Mouse (Mus musculus) forelimb bud, embryonic 11.5 days (tissue): ENCODE data around the gene Rbbp5.
"Not testable (repeated sequence)": the region's sequence is repeated elsewhere in the genome, so short reads cannot be mapped to it uniquely, and the experiment has no call there.

Source experiments
- DNase-seq: peaks from one replicate; pipeline ENCODE4 v3.0.0-alpha.2; 2012; ENCODE audit warnings: low read depth, low spot score

Rbbp5 gene

DNA sequence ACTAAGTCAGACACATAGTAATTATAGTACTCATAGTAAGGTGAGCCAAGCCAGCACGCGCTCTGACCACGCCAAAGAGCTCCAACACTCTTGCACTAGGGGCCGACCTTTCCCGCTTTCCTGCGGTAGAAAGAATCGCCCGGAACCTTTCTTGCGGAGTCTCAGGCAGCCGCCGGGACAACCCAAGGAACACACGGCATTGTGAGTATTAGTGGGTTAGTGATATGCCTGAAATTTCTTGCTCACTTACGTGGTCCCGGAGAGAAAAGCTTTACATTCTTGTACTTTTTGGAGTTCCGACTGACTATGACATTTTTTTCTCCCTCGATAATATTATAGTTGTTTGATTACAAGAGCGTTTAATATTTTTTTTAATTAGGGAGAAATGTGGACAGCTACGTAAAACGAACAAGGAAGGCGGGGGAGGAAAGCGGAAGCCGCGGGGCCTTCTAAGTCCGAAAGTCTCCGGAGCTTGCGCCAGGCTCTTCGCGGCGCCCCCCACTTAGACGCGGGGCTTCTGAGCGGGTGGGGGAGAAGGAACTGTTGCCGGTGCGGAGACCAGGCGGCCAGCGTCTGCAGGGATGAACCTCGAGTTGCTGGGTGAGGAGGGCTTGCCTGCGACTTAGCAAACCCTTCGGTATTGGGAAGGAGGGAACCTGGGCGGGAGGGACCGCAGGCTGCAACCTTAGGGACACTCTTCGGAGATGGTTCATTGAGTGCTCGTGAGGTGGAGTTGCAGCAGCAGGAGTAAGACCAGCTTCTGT is at the start of gene Rbbp5:
Rbbp5 (plus strand) TSS at position 438 of the 764 bp plus-strand sequence.
- DNase-seq: peak; percentile 92

DNA sequence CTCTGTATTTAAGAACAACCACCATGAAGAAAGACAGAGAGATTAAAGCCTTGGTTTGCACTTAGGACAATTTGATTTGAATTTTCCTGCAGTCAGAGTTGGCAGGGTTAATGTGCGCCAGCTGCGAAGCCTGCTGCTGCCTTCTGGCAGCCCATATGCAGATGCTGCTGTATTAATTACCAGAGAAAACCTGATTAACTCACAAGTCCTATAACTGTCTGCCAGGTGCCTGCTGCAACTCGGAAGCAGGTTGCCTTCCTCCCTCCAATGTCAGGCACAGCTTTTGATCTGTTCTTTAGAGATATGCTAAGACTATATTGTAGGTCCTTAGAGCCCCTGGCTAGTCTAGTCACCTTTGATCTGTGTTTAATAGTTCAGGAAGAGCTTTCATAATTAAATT is 46.3 kb upstream of the Rbbp5 start:
- peak; percentile 40 for DNase-seq

DNA sequence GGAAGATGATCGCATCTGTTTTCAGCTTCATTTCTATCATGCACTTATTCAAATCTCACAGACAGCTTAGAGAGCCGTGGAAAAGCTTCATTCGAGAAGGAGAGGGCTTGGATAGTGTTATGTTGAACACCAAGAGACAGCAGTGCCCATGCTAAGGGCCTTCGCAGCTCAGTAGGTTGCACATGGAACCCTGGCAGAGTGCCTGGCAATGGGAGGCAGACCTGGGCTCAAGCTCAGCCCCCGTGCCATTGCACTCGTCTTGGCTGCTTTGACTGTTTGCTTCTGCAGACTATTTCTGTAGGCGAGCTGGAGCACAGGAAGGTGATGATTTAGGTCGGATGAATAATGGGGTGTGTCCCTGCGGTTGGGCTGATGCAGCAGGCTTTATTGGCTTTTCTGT is 45.4 kb upstream of the Rbbp5 start:
- DNase-seq: no peak

DNA sequence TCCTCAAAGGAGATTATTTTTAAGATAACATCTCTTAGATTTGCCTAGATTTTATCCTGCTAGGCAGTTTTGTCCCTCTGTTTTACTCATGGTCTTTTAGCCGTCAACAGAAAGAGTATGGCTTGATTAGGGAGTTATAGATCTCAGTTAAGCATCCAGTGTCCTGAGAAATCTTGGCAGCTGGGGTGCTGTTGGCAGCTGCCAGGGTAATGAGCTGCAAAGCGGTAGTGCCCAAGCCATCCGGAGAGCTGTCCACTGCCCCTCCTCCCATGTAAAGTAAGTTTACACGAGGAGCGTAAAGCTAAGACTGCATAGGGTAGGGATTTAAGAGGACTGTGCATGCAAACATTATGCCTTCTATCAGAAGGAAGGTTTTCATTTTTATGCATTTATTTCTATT is 43.8 kb upstream of the Rbbp5 start:
- no peak for DNase-seq

DNA sequence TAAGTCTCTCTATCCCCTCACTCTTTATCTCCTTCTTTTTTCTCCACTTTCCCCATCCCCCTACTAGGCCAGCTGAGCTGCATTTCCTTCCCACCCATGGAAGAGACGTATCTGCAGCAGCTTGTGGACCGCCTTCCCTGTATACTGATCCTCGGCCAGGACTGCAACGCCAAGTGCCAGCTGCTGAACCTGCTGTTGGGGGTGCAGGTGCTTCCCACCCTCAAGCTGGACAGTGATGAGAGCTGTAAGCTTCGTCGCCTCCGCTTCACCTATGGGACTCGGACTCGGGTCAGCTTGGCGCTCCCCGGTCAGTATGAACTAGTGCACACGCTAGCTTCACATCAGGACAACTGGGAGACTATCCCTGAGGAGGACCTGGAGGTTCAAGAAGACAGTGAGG is 43.1 kb upstream of the Rbbp5 start:
- no peak for DNase-seq

DNA sequence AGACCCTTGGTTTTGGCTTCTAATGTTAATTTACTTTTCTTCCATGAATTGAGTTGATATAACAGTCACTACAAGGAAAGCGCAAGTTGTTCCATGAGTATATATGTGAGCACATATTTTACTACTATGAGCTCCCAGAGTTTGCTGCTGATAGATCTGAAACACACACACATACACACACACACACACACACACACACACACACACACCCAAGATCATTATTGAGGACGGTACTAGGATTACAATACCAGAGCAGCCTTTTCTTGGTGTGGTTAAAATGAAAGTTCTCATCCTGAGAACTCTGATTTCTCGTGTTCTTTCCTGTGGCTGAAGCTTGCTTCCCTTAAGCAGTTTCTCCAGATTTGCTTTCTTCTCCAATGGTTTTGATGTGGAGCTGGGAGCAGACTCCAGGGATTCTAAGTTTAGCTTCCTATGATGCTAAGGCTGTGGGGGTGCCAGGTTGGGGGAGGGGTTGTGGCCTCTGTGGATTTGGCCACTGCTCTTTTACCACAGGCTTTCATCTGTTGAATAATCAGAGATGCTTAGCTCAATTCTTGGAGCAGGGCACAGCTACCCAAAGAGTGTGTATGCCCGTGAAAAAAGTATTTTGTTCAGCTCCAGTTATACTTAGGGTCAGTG is 40.7 kb upstream of the Rbbp5 start:
- DNase-seq: no peak

DNA sequence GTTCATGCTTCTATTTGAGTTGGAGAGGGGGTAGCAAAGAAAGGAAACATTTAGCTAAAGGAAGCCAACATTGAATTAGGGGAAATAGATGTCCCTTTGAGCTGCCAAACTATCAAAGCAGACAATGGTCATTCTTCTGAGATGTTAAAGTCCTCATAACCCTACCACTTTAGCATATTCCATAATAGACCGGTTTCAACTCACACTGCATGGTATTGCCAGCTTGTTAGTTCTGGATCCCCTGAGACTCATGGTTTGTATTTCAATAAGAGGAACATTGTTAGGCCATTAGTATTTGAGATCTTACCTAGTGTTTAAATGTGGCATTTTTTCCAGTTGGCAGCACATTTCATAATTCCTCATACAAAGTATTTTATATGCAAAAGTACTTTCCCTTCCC is 40.2 kb upstream of the Rbbp5 start:
- no peak for DNase-seq

DNA sequence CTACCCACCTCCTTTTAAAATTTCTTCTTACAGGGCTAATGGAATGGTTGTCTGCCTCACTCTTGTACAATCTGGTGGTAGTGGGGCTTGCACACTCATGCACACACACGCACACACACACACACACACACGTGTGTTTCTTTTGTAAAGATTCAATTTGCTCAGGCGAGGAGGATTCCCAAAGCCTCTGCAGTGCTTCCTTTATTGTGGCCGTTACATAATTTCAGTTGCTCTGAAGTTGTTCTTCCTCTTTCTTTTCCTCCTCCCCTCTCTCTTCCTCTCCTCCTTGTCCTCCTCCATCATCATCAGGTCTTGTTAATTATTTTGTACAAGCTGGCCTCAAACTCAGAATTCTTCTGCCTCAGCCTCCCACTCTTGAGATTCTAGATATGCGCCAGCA is 39.8 kb upstream of the Rbbp5 start:
- DNase-seq: no peak

DNA sequence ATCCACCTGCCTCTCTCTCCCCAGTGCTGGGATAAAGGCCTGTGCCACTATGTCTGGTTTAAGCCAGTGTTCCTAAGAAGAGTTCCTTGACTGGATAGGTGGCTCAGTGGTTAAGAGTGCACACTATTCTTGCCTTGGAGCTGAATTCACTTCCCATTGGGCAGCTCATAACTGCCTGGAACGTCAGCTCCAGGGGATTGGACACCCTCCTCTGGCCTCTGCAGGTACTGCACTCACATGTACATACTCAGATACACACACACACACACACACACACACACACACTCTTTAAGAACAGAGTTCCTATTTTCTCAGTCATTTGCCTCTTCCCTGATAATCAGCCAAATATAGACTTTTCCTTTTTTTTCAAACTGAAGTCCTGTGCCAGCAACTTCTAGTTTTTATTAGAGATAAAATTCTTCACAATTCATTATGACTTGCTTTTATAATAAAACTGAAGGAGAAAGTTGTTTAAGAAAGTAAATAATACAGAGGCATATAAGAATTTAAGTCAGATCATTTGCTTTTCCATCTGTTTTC is 36.2 kb upstream of the Rbbp5 start:
- no peak for DNase-seq

DNA sequence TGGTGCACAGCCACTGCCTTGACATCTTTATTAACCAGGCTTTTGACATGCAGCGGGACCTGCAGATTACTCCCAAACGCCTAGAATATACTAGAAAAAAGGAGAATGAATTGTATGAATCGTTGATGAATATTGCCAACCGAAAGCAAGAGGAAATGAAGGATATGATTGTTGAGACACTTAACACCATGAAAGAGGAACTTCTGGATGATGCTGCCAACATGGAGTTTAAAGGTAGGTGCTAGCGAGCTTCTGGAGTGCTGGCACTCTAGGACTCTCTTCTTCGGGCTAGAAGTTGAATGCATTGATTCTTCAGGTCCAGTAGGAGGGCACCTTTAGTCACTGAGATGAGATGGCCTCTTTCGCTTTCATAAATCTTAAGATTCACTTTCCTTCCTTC is 27.4 kb upstream of the Rbbp5 start:
- DNase-seq: no peak

DNA sequence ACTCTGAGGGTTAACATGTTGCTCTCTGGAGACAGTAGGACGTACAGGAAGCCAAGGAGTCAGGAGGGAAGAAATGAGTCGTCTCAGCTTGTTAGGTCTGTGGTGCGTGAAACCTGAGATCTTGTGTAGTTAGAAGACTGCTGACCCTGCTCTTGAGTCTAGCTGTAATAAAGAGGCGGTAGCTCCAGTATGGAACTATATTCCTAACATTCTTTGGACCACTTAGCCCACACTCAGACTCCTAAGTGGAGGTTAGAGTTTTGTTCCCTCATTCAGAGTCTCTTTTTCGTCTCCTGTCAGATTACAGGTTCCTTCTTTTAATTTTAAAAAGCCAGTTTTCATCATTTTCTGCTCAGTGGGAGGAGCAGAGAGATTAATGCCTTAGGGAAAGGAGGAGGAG is 12.5 kb upstream of the Rbbp5 start:
- DNase-seq: no peak

DNA sequence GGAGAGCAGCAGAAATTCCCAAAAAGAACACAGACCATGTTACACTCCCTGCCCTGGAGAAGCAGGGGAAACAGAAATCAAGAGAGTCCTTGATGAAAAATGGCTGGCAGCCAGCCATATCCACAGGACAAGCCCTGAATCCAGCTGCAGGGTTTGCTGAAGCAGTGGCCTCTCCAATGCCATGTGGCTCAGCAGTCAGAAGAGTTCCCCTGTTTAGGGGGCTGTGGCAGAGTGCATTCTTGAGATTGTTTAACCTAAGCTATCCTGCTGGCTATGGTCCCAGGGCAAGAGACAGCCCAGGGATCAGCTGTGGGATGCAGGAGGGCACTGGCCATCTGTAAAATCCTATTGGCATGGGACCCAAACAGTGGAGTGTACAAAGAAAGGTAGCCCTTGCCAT is 8.2 kb upstream of the Rbbp5 start:
- DNase-seq: no peak

DNA sequence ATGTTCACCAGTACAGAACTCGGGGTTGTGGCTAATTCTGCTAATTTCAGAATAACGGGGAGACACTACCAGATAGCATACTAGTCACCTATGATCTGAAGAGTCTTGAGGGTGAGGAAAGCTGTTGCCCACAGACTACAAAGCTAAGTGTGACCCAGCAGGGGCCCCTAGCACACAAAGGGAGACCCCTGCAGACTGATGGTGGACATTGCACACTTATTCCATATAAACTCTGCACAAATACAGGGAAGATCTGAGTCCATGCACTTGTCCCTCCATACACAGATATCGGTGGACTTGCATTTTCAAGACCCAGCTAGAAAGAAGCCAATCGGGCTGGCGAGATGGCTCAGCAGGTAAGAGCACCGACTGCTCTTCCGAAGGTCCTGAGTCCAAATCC is 7.6 kb upstream of the Rbbp5 start:
- no peak for DNase-seq

DNA sequence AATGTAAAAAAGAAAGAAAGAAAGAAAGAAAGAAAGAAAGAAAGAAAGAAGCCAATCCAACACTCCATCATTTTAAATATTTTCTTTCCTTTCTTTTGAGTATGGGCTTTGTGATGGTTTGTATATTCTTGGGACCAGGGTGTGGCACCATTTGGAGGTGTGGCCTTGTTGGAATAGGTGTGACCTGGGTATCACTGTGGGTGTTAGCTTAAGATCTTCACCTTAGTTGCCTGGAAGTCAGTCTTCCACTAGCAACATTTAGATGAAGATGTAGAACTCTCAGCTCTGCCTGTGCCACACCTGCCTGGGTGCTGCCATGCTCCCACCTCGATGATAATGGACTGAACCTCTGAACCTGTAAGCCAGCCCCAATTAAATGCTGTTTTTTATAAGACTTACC is 7.1 kb upstream of the Rbbp5 start:
- DNase-seq: not testable (repeated sequence)

DNA sequence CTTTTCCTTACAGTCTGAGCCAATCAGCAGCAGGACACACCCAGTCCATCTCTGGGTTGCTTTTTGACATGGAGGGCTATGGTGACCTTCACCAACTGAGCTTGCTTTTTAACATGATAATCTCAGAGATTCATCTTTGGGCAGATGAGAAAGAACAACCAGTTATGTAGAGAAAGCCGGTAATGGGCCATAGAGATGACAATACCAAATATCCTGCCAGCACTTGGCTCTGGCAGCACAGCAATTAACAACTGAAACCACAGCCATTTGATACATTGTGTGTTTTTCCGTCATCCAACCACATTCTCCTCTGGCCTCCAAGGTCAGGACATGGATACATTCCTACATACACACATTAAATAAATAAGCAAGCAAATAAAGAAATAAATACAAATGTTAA is 6.1 kb upstream of the Rbbp5 start:
- no peak for DNase-seq

DNA sequence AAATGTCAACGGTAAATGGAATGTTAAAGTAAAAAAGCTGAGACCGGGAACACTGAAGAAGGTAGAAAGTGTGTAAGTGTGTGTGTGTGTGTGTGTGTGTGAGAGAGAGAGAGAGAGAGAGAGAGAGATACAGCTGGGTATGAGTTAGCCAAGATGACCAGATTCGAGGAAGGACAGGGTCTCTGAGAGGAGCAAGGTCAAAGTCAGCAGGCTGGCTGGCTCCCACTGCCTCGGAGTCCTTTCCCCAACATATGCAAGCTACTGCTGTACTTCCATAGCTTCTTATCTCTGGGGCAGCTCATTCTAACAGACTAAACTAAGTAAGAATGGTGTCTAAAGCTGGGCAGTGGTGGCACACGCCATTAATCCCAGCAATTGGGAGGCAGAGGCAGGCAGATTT is 5.7 kb upstream of the Rbbp5 start:
- DNase-seq: no peak

DNA sequence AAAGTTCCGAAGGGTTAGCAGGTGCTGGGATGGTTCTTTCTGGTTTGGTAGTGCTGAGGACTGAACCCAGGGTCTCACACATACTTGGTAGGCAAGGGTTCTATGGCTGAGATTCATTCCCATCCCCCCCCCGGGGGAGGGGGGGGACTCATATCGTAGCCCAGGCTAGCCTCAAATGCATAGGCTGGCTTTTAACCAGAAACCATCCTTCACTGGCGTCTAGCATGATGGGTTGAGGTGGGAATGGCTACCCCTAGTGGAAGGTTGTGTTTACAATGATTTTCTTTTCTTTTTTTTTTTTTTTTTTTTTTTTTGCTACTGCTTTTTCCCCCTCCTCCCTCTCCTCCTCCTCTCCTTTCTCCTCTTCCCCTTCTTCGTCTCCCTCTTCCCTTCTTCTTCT is 4.6 kb upstream of the Rbbp5 start:
- no peak for DNase-seq

DNA sequence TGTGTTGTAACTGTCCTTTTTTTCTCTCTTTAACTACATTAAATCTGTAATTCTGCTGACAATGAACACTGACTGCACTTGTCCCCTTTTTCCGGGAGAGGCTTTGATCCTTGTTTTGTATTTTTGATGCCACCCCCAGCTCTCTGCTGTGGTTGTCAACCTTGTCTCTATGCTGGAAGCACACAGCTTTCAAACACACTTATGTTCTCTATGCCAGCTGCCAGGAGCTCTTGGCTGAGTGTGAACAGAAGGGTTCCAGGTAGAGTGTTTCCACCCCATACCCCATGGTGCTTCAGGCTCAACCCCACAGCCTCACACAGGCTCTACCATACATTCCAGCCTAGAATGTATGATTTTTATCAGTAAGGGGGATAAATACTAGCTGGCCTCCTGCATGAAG is 2.7 kb upstream of the Rbbp5 start:
- DNase-seq: no peak

DNA sequence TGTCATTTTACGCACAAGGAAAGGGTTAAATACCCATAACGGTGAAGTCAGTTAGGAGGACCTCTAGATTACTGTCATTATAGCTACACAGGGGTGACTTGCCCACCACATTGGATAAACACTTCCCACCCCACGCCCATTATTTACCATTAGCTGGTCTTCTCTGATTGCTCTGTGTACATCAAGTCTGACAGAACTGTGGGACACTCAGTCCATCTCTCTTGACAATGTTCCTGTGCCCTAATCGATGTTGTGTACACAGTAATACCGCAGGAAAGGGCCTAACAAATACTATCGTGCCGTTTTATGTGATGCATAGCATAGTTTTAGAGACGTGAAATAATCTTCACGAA is 614 bp upstream of the Rbbp5 start:
- DNase-seq: no peak

DNA sequence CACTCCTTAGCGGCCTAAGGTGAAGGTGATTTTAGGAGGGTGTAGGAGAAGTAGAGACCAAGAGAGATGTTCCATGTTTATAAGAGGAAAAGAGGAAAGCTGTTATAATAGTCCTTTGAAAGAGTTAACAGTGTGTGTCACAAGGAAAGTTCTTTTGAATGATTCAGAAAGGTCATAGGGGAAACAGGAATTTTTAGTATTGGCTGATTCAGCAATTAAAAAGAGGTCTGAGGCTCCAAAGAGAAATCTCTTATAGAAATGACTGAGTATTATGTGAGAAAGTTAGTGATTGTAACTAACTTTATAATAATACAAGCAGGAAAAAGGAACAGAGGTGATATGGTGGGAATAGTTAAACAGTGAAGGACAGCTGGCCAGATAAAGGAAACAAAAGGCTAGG is 2.3 kb downstream of the Rbbp5 start:
- DNase-seq: no peak

DNA sequence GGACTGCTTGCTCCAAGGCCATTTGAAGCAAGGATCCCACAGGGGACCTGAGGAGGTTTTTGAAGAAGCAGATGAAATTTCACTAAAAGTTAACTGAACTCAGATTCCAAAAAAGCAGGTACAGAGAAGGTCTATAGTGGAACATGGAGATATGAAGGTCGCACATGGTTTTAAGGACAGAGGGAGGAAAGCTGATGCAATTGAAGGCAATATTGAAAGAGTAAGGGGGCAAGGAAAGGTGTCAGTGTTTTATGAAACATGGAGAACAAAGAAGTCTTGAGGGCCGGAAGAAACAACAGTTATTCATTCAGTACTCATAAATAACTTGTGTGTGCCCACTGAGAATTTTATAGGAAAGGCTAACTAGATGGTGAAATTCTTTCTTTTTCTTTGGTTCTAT is 4.5 kb downstream of the Rbbp5 start:
- no peak for DNase-seq

DNA sequence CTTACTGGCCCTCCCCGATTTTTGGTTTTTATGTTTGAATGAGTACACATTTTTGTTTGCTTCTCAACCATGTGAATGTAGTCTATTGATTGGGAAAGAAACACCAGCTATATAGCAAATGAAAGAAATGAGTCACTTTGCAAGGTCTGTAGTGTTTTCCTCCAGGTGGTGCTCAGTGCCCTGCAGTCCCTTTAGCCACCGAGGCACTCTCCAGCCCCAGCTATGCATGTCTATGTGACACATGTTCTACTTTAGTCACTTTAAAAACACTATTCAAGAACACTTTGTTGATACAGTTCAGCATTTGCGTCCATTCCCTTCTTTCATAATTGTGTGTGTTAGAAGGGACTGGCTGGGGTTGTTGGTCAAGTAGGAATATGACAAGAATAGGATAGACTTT is 6.1 kb downstream of the Rbbp5 start:
- no peak for DNase-seq

DNA sequence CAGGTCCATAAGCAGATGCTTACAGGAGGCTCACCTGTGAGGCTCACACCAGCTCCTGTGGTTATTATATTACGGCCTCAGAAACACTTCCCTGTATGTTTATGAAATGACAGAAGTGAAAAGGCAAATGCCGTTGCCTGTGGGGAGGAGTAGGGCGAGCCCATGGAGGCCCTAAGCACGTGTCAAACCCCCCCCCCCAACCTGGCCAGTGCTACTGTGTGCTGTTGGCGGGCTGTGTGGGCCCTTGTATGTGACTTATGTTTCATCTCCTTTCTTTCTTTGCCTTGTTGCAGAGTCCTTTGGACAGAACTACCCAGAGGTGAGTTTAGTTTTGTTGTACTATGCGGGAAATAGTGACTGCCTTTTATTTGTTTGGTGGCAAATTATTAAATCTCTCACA is 6.6 kb downstream of the Rbbp5 start:
- DNase-seq: no peak

DNA sequence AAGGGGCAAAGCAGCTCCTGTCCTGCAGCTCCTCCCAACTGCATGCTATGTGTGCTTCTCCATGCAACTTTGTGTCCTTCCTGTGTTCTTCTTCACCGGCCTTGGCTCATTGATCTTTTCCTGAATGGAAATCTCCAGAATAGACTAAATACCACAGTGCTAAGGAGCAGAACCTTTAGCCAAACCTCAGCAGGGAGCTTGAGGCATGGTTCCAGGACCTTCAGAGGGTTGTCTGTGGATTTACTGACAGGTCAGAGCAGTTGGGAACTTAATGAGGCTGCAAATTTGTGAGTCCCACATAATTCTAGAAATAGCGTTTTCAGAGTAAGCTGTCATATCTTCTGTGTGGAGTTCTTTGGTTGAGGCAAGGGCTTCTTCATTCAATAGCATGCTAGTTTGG is 23.4 kb downstream of the Rbbp5 start:
- no peak for DNase-seq
